Mouse (Mus musculus) layer of hippocampus, adult 2 months (tissue): ENCODE measurements around the gene Ctrb1. TPM values are rescaled to one million over a fixed set of nuclear protein-coding genes. Genes with fewer than 3 reads are reported as not detected.
A peak's percentile ranks its signal among the peaks of the same experiment; 100 is the strongest.

Source experiments
- DNase-seq, 2 experiments: peaks; one replicate each; pipeline ENCODE4 v3.0.0; 2022; ENCODE audit warnings: low spot score in 2 of 2
- H3K27ac ChIP-seq: fragments of 200-600 bp; 2 replicates; pipeline ENCODE4 v1.8.1; 2022
- H3K4me3 ChIP-seq: fragments of 200-600 bp; 2 replicates; pipeline ENCODE4 v1.8.1; 2022; ENCODE audit warnings: mild to moderate bottlenecking
- CTCF ChIP-seq: fragments of 200-600 bp; conservative IDR thresholded peaks from 2 replicates; pipeline ENCODE4 v1.8.1; 2022; ENCODE audit warnings: antibody characterized with exemption, mild to moderate bottlenecking, moderate library complexity
- total RNA-seq, 2 experiments: library from RNA; stranded (reverse); gene quantifications; 2 replicates each; pipeline ENCODE4 v1.2.3; 2021

Ctrb1 gene
- total RNA-seq, 2 experiments from 2014 or later, result not detected

GRCm38 (mm10) chr8:111713817-111714216 is 23.0 kb upstream of the Ctrb1 start:
- H3K4me3 ChIP-seq, result no peak overlapping the region
- TF ChIP-seq CTCF, result peak; percentile 41
- H3K27ac ChIP-seq, result peak overlapping the region; percentile 76
- no peak for DNase-seq

- H3K27ac ChIP-seq, result peak overlapping the region; percentile 76
- no peak overlapping the region for H3K4me3 ChIP-seq
- TF ChIP-seq CTCF, result no peak
- DNase-seq, result no peak
These were observed 22.5 kb upstream of the Ctrb1 start for GRCm38 (mm10) chr8:111713291-111713690.

DNA sequence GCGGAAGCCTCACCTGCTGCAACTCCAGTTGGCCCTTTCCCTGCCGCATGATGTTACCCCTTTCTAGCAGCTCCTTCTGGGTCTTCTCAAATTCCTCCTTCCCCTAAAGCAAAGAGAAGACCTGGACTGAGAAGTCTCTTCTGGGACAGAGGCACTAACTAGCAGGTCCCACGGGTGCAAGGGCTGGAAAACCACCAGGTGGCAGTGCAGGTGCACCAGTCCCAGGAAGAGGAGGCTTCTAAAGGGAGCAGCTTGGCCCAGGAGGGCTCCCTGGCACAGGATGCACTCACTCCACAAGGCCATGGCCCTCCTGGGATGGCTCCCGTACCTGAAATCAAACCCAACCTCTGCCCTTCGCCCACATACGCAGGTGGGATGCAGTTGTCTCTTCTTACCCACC is 21.8 kb upstream of the Ctrb1 start:
- peak; percentile 84 for TF ChIP-seq CTCF
- Histone ChIP-seq H3K4me3 (no peak overlapping the region), H3K27ac (peak overlapping the region; percentile 76)
- peak in 1 of 2 experiments; percentile 74 for DNase-seq

- peak; percentile 67 to 70 for DNase-seq
- Histone ChIP-seq H3K4me3 (no peak overlapping the region), H3K27ac (peak overlapping the region; percentile 76)
- no peak for TF ChIP-seq CTCF
These were observed 21.3 kb upstream of the Ctrb1 start for GRCm38 (mm10) chr8:111712135-111712534.

DNA sequence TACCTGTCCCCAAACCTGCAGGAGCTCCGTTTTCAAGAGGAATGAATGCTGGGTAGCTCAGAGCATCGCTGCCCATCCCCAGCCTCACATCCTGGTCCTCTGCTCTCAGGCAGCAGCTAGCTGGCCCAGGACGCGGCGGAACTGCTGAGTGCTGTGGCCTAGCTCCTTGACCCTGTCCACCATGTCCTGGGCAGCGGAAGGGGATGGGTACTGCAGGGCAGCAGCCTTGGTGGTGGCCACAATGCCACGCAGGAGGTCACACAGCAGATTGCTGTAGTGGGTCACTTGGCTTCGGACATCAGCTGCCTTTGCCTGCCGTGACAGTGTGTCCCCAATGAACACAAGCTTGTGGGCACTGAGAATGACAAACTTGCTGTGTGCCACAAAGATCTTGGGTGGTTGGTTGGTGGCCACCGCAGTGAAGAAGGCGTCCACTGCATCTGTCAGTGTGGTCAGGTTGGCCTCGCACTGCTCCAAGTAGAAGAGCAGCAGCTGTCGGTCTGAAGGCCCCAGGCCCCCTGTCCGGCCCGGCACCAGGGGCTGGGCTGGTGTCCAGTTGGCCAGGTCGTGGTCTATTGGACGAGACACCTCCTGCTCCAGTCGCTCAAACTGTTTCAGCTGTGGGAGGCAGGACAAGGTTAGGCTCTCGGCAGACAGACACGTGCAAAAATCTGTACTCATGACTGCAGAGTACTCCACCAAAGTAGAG is 20.1 kb upstream of the Ctrb1 start:
- no peak for DNase-seq
- Histone ChIP-seq H3K27ac (no peak overlapping the region), H3K4me3 (no peak overlapping the region)
- no peak for TF ChIP-seq CTCF

DNA sequence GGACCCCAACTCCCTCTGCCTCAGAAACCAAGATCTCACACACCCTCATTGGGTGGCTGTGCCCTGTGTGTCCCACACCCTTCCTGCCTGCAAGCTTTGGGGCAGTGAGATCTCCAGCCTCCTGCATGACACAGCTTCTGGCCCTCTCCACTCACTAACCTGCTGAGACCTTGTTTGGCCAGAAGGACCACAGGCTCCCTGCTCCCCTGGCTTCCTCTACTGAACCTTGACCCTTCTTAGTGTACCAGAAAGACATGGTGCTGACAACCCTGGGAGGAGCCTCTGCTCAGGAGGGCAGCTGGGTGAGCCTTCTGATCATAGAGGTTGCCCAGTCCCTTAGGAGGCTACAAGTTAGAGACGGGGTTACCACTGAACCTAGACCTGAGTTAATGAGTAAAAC is 18.4 kb upstream of the Ctrb1 start:
- no peak for DNase-seq

DNA sequence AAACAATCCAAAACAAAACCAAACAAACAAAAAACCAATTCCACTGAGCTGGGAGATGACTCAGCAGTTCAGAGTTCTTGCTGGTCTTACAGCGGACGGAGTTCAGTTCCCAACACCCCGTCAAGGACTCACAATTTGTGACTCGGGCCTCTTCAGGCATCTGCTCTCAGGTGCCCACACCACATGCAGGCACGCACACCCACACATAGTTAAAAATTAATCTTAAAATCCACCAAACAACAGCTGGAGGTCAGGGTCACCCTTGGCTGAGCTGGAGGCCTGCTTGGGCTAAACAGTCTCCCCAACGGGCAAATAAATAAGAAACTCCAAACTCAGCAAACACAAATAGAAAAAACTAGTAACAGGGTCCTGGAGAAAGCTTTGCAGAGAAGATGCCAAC is 17.5 kb upstream of the Ctrb1 start:
- Histone ChIP-seq H3K4me3 (no peak overlapping the region), H3K27ac (peak overlapping the region; percentile 7; the same call in 1 of the 2 replicates)
- DNase-seq, result no peak
- no peak for TF ChIP-seq CTCF

More for the DNA sequence above, 18.4 kb upstream of the Ctrb1 start:
- Histone ChIP-seq H3K27ac (no peak overlapping the region), H3K4me3 (no peak overlapping the region)
- TF ChIP-seq CTCF, result no peak

DNA sequence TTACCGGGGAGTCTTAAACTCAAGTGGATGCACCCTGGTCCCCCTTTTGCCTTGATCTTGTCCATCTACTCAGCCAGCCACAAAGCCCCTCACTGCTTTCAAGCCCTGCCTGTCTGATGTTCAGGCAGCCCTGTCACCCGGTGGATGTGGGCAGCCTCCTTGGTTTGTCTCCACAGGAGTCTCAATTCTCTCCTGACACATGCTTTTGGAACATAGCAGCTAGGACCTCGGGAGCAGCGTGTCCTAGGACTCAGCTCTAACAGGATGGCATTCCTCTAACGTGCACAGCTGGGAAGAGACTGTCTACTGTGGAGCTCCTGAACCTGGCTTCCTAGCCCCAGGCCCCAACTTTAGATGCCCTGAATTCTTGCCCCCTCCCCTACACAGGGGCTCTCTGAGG is 14.9 kb upstream of the Ctrb1 start:
- Histone ChIP-seq H3K4me3 (no peak overlapping the region), H3K27ac (no peak overlapping the region)
- TF ChIP-seq CTCF, result no peak
- DNase-seq, result no peak

GRCm38 (mm10) chr8:111705222-111705621 is 14.4 kb upstream of the Ctrb1 start:
- no peak for TF ChIP-seq CTCF
- Histone ChIP-seq H3K4me3 (no peak overlapping the region), H3K27ac (no peak overlapping the region)
- DNase-seq, result no peak

GRCm38 (mm10) chr8:111704585-111704984 is 13.8 kb upstream of the Ctrb1 start:
- no peak for DNase-seq
- no peak overlapping the region for H3K4me3 ChIP-seq
- TF ChIP-seq CTCF, result no peak
- H3K27ac ChIP-seq, result no peak overlapping the region

DNA sequence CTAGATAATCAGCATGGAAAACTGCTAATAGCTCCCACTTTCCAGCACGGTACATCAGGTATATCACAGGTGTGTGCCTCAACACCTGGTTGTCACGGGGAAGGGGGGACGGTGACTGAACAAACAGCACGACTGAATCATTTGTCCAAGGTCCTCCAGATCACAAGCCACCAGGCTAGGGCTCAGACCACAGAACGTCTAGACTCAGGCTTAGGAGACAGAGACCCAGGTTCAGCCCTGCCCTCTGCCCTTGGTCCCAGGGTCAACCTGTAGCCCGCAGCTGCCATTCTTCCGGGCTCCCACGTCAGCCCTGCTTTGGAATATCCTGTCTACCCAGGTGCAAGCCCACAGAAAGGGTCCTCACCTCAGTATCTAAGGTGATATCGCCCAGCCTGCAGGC is 10.6 kb upstream of the Ctrb1 start:
- DNase-seq, result no peak
- Histone ChIP-seq H3K27ac (no peak overlapping the region), H3K4me3 (no peak overlapping the region)
- TF ChIP-seq CTCF, result no peak

DNA sequence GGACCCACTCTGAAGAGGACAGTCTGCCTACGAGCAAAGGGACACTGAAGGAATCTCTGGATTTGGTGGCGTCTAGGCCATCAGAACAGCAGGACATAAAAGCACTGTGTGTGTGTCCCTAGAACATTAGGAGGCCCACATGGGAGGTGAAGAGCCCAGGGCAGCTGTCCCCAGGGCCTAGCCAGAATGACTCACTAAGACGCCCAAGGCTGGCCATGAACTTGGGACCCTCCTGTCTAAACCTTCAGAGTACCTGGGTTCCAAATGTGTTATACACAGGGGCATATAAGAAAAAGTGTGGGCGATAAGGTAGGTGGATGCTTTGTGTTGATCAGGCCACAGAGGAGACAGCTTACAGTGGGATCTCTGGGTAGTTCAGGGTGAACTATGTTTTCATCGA is 9.9 kb upstream of the Ctrb1 start:
- H3K4me3 ChIP-seq, result no peak overlapping the region
- no peak for TF ChIP-seq CTCF
- H3K27ac ChIP-seq, result no peak overlapping the region
- no peak for DNase-seq

DNA sequence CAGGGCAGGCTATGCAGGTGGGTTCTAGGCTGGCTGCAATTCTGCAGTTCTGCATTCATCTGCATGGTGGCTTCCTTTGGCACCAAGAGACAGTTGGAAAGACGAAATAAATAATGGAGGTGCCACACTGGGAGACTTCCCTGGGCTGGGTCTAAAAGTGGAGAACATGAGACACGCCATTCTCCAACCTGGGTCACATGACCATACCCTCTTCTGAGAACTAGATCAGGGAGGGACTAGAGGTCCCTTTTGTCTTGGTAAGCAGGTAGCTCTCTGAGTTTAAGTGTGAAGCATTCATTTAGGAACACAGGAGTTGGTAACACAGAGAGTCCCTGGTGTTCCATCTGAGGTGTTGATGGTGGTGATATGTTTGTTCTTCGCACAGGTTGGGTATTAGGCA is 9.4 kb upstream of the Ctrb1 start:
- H3K27ac ChIP-seq, result no peak overlapping the region
- DNase-seq, result no peak
- no peak overlapping the region for H3K4me3 ChIP-seq
- no peak for TF ChIP-seq CTCF

DNA sequence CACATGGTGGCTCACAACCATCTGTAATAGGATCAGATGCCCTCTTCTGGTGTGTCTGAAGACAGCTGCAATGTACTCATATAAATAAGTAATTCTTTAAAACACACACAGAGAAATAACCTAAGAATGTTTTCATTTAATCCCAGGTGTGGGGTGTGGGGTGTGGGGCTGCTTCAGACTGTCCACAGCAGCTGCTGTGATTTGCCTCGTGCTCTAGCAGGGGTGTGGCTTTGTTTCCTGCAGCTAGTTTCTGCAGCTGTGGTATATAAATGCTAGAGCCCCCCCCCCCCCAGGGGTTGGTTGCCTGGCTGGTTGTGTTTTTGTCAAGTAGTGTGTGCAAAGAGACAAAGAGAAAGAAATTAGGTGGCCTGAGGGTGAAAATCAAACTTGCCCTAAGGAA is 8.2 kb upstream of the Ctrb1 start:
- no peak overlapping the region for H3K27ac ChIP-seq
- TF ChIP-seq CTCF, result no peak
- no peak overlapping the region for H3K4me3 ChIP-seq
- no peak for DNase-seq
